Mouse (Mus musculus) neural tube, embryonic 12.5 days (tissue): Measurements from ENCODE around the gene Capns2. TPM values are rescaled to one million over a fixed set of nuclear protein-coding genes. Genes with fewer than 3 reads are reported as not detected.

Source experiments
- ATAC-seq: fragments of 200-750 bp; cut with Nextera tagmentation; 2 replicates; pipeline ENCODE4 v1.8.0; 2017; ENCODE audit warnings: low read depth, mild to moderate bottlenecking, moderate TSS enrichment, moderate library complexity; ENCODE audit not compliant: low FRiP score
- H3K27ac ChIP-seq: fragments of 300-500 bp; sonication (generic); 2 replicates; pipeline ENCODE4 v1.5.1; 2016
- H3K27me3 ChIP-seq: fragments of 300-500 bp; sonication (generic); replicated peaks from 2 replicates; pipeline ENCODE4 v1.6.1; 2016; ENCODE audit warnings: mild to moderate bottlenecking
- H3K36me3 ChIP-seq: fragments of 300-500 bp; sonication (generic); 2 replicates; pipeline ENCODE4 v1.6.1; 2016; ENCODE audit warnings: mild to moderate bottlenecking
- H3K4me1 ChIP-seq: fragments of 300-500 bp; sonication (generic); 2 replicates; pipeline ENCODE4 v1.6.1; 2016
- H3K4me2 ChIP-seq: fragments of 300-500 bp; sonication (generic); replicated peaks from 2 replicates; pipeline ENCODE4 v1.6.1; 2016; ENCODE audit warnings: mild to moderate bottlenecking
- H3K4me3 ChIP-seq: fragments of 300-500 bp; sonication (generic); 2 replicates; pipeline ENCODE4 v1.5.1; 2016
- H3K9ac ChIP-seq: fragments of 300-500 bp; sonication (generic); 2 replicates; pipeline ENCODE4 v1.6.1; 2016; ENCODE audit warnings: mild to moderate bottlenecking
- H3K9me3 ChIP-seq: fragments of 300-500 bp; sonication (generic); 2 replicates; pipeline ENCODE4 v1.6.1; 2016; ENCODE audit warnings: mild to moderate bottlenecking
- WGBS: fragments of 180-500 bp; shearing (Covaris S2); methylation state at CpG from one replicate; pipeline ENCODE4 v1.1.7; 2016; 5-methylcytosine and 5-hydroxymethylcytosine counted together
- microRNA-seq: library from miRNA; unstranded; fragments of <30 nt; microRNA quantifications from one replicate; pipeline ENCODE4, GENCODE M21; 2017
- polyA plus RNA-seq: library from polyadenylated mRNA; unstranded; fragments of >200 nt; fragmentation: Nextera tagmentation; extraction: Ambion mirVana; gene quantifications from 2 replicates; pipeline ENCODE4 v1.2.1, GENCODE M21; 2016

Gene Capns2
- polyA plus RNA-seq, 1 experiment from 2014 or later: 0.32 TPM

DNA sequence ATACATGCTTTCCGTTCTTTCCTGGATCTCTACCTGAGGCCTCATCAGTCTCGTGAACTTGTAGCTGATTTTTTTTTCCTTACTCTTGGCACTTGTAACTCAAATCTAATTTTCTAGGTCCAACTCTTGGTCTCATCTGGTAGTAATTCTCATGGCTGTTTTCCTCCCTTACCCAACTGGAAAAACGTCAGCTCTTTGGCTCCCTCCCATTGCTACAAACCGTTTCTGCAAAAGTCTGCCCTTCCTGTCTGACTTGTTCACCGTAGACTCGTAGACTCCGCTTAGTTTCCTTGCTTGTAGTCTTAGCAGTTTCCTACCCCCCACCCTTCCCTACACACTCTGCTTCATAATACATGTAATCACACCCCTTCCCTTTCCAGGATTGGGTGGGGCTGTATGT, 12.2 kb downstream of the Capns2 start:
- H3K27ac ChIP-seq: no peak overlapping the region
- no peak overlapping the region for H3K4me2 ChIP-seq
- no peaks in the 10 kb centered on the region for H3K27me3 ChIP-seq
- H3K9me3 ChIP-seq: no peaks in the 10 kb centered on the region
- no peak overlapping the region for H3K4me3 ChIP-seq
- WGBS: 86% methylated on average over 7 of the region's 7 CpGs
- ATAC-seq: no peak
- no peaks in the 10 kb centered on the region for H3K4me1 ChIP-seq
- H3K36me3 ChIP-seq: no peaks in the 10 kb centered on the region
- H3K9ac ChIP-seq: no peak overlapping the region

DNA sequence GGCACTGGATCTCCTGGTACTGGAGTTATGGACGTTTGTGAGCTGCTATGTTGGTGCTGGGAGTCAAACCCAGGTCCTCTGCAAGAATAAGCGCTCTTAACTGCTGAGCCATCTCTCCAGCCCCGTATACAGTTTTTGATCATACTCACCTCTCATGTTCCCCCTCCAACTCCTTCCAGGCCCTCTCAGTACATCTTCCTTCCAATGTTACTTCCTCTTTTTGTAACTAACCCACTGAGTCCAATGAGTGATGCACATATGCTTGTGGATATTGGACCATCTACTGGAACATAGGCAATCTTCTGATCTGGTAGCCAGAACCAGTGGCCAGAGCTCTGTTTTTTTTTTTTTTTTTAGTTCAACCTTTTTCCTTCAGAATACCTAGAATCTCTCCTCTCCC, 14.9 kb downstream of the Capns2 start:
- Histone ChIP-seq H3K36me3 (no peaks in the 10 kb centered on the region), H3K9ac (no peak overlapping the region), H3K4me3 (no peak overlapping the region), H3K4me2 (no peak overlapping the region), H3K9me3 (no peaks in the 10 kb centered on the region), H3K27me3 (no peaks in the 10 kb centered on the region), H3K4me1 (no peaks in the 10 kb centered on the region), H3K27ac (no peak overlapping the region)
- ATAC-seq: no peak
- WGBS: 92% methylated on average over 3 of the region's 3 CpGs

DNA sequence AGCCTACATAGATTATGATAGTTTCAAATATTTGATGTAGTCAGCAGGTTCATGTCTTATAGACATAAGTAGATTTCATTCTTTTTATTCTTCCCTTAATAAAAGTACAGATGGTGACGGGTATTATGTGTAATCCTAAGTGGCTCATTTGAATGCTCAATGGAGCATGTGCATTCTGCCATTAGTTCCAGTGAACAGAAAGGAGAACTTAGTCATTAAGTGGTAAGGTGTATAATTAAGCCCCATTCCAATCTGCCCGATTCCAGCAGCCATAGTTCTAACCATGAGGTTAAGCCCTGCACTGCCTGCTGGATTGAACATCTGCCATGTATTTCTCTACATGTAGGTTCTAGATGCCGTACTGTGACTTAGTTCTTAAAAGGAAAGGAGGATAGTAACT, 20.6 kb downstream of the Capns2 start:
- WGBS: 70% methylated on average over 3 of the region's 3 CpGs
- Histone ChIP-seq H3K4me3 (no peak overlapping the region), H3K9ac (no peak overlapping the region), H3K4me1 (no peaks in the 10 kb centered on the region), H3K36me3 (no peaks in the 10 kb centered on the region), H3K27me3 (no peaks in the 10 kb centered on the region), H3K4me2 (no peak overlapping the region), H3K9me3 (no peaks in the 10 kb centered on the region), H3K27ac (no peak overlapping the region)
- no peak for ATAC-seq

DNA sequence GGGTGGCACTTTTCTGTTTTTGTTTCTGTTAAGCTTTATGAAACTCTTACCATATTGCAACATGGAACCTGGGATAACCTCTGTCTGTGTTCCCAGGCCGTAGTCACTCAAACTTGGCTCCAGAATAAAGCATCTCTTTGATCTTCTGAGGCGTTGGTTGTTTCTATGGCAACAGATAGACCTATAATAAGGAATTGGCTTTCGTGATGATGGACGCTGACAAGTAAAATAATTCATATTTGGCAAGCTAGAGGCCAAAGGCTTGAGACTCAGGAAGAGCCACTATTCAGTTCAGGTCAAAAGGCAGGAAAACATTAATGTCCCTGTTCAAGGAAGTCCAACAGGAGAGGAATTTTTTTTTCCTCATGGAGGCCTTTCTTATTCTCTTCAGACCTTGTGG, 27.8 kb downstream of the Capns2 start:
- no peak for ATAC-seq
- H3K9me3 ChIP-seq: no peaks in the 10 kb centered on the region
- 73% methylated on average over 4 of the region's 4 CpGs for WGBS
- no peak overlapping the region for H3K9ac ChIP-seq
- no peak overlapping the region for H3K27ac ChIP-seq
- no peaks in the 10 kb centered on the region for H3K27me3 ChIP-seq
- no peak overlapping the region for H3K4me2 ChIP-seq
- H3K4me1 ChIP-seq: no peaks in the 10 kb centered on the region
- H3K36me3 ChIP-seq: no peaks in the 10 kb centered on the region
- no peak overlapping the region for H3K4me3 ChIP-seq

DNA sequence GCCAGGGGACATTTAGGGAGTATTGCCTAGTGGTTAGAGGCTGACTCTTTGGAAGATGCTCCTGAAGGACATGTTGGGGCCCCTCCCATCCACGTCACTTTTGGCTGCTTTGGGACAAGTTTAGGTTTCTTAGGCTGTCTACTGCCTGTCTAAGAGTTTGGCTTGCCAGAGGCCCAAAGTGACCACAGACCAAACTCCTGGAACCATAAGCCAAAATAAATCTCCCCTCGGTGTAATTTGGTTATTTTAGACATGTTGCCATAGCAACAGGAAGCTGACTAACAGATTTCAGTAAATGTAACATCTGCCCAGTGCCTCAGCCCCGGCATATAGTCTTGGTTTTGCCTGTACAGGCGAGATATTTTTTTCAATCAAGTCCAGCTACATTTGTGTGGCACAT, 36.8 kb downstream of the Capns2 start:
- Histone ChIP-seq H3K4me2 (no peak overlapping the region), H3K9me3 (no peaks in the 10 kb centered on the region), H3K27ac (no peak overlapping the region), H3K4me1 (no peaks in the 10 kb centered on the region), H3K27me3 (no peaks in the 10 kb centered on the region), H3K9ac (no peak overlapping the region), H3K4me3 (no peak overlapping the region), H3K36me3 (no peaks in the 10 kb centered on the region)
- ATAC-seq: no peak
- WGBS: 87% methylated on average over 4 of the region's 4 CpGs

DNA sequence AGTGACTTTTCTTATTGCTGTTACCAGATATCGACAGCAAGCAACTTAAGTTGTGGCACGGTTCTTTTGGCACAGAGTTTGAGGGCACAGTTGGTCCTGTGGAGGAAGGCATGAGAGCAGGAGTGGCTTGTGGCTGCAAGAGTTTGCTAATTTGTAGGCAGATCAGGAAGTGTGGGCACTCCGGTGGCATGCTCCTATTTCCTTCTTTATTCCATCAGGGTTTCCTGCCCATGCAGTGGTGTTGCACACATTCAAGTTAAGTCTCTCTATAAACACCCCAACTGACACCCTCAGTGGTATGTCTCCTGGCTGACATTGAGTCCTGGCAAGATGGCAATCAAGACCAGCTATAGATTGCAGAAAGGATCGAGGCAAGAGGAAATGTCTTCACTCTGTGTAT, 47.9 kb downstream of the Capns2 start:
- H3K4me3 ChIP-seq: no peak overlapping the region
- no peak for ATAC-seq
- H3K9me3 ChIP-seq: no peaks in the 10 kb centered on the region
- H3K36me3 ChIP-seq: no peaks in the 10 kb centered on the region
- H3K27ac ChIP-seq: no peak overlapping the region
- H3K4me2 ChIP-seq: no peak overlapping the region
- no peak overlapping the region for H3K9ac ChIP-seq
- no peaks in the 10 kb centered on the region for H3K4me1 ChIP-seq
- 93% methylated on average over 4 of the region's 4 CpGs for WGBS
- no peaks in the 10 kb centered on the region for H3K27me3 ChIP-seq

DNA sequence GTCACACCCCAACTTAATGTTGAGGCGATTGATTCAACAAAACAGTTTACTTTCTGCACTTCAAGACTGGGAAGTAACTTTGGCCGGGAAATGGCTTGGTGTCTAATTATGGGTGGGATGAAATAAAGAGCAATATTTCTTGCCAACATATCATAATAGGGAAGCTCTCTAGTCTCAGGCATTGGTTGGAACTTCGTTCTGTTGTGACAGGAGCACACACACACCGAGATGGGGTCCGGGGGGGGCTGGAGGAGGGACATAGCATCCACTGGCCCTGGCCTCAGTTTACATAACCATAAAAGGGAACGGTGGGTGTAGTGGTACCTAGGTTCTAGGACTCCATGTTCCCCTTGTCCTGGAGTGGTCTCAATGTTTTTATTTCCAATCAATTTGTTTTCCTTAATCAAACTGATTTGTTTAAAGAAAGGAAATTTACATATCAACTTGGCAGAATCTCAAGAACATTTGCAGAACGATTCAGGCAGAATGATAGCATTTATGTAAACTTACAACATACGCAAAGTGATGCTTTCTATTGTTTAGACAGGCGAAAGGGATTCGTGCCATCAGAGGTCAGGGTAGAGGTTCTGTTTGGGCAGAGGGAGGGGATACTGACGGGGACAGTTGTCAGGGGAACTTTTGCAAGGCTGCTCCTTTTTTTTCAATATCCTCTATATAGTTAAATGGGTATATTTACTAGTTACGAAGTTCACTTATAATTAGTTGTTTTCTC, 49.6 kb downstream of the Capns2 start:
- Histone ChIP-seq H3K4me3 (no peak overlapping the region), H3K27me3 (no peaks in the 10 kb centered on the region), H3K9ac (no peak overlapping the region), H3K4me1 (no peaks in the 10 kb centered on the region), H3K36me3 (no peaks in the 10 kb centered on the region), H3K4me2 (no peak overlapping the region), H3K9me3 (no peaks in the 10 kb centered on the region), H3K27ac (no peak overlapping the region)
- 83% methylated on average over 12 of the region's 12 CpGs for WGBS
- no peak for ATAC-seq

Small RNAs within 50 kb of the gene (microRNA-seq; reads per million reads assigned to microRNA genes)
- not detected for gene Gm22151

Other genes starting within 250 kb of the Capns2 start
- gene Irx6, start 227.1 kb upstream of the Capns2 start, polyA plus RNA-seq: 1.4 and 2.2 TPM in 2 replicates
- 58.1 and 64.3 TPM in 2 replicates for gene Mmp2, start 74.1 kb upstream of the Capns2 start, polyA plus RNA-seq
- gene Lpcat2, start 46.1 kb upstream of the Capns2 start, polyA plus RNA-seq: 7.8 and 8.4 TPM in 2 replicates
- gene Slc6a2, start 58.7 kb downstream of the Capns2 start, polyA plus RNA-seq: 0.03 and 0.06 TPM in 2 replicates
- not detected in 2 replicates for gene Ces1a, start 146.8 kb downstream of the Capns2 start, polyA plus RNA-seq
- not detected in 2 replicates for gene Ces1b, start 178.6 kb downstream of the Capns2 start, polyA plus RNA-seq
- gene Ces1c, start 229.9 kb downstream of the Capns2 start, polyA plus RNA-seq: not detected in 2 replicates